Mouse (Mus musculus) CH12.LX (cell line): ENCODE measurements around the gene Epyc. TPM values are rescaled to one million over a fixed set of nuclear protein-coding genes. Genes with fewer than 3 reads are reported as not detected.

Experiments used
- DNase-seq: peaks from one replicate; pipeline ENCODE4 v3.0.0-alpha.2; 2013; ENCODE audit errors: extremely low read depth
- H3K27ac ChIP-seq: 2 replicates; pipeline ENCODE4 v1.5.1; 2012; ENCODE audit warnings: low read depth, mild to moderate bottlenecking, control low read depth, moderate library complexity; ENCODE audit not compliant: insufficient read depth
- H3K27me3 ChIP-seq: replicated peaks from 2 replicates; pipeline ENCODE3; 2012; ENCODE audit warnings: inconsistent platforms
- H3K36me3 ChIP-seq, 2 experiments: replicated peaks in 1 of 2; 2 replicates each; pipeline versions ENCODE3 to v1.6.1; 2012; ENCODE audit warnings: inconsistent platforms in 1 of 2, low read length in 1 of 2, mild to moderate bottlenecking in 1 of 2, mixed read lengths in 1 of 2, moderate library complexity in 1 of 2; ENCODE audit not compliant: control insufficient read depth in 1 of 2, insufficient read depth in 1 of 2
- H3K4me1 ChIP-seq, 2 experiments: 2 replicates each; pipeline ENCODE4 v1.6.1; 2012; ENCODE audit warnings: inconsistent platforms in 1 of 2, moderate library complexity in 1 of 2; ENCODE audit not compliant: insufficient read depth in 2 of 2, control insufficient read depth in 1 of 2
- H3K4me2 ChIP-seq: 2 replicates; pipeline ENCODE4 v1.6.1; 2012; ENCODE audit warnings: low read depth, mild to moderate bottlenecking, control low read depth; ENCODE audit not compliant: poor library complexity, insufficient read depth, severe bottlenecking
- H3K4me3 ChIP-seq, 3 experiments: fragments of 150-350 bp in 1 of 3; sonication (generic) in 1 of 3; replicated peaks in 1 of 3; 2 replicates each; pipeline versions ENCODE3 to v1.5.1; 2011 to 2012; ENCODE audit warnings: low read depth in 2 of 3, low read length in 2 of 3, mild to moderate bottlenecking in 2 of 3, moderate library complexity in 2 of 3, control low read depth in 1 of 3, improper control_type of control experiment in 1 of 3, inconsistent platforms in 1 of 3, mixed read lengths in 1 of 3; ENCODE audit not compliant: poor library complexity in 1 of 3
- H3K79me2 ChIP-seq: replicated peaks from 2 replicates; pipeline ENCODE4 v1.6.1; 2012; ENCODE audit warnings: mild to moderate bottlenecking, moderate library complexity; ENCODE audit not compliant: control insufficient read depth, poor library complexity, insufficient read depth, severe bottlenecking; ENCODE audit errors: extremely low read depth
- H3K9ac ChIP-seq: 2 replicates; pipeline ENCODE4 v1.6.1; 2012; ENCODE audit warnings: low read depth, mild to moderate bottlenecking, control low read depth, moderate library complexity; ENCODE audit not compliant: insufficient read depth
- H3K9me3 ChIP-seq: replicated peaks from 2 replicates; pipeline ENCODE3; 2012; ENCODE audit warnings: low read length, inconsistent platforms, mixed read lengths
- BHLHE40 ChIP-seq: IDR thresholded peaks from 2 replicates; pipeline ENCODE4 v1.6.1; 2011; ENCODE audit warnings: mild to moderate bottlenecking, low read depth, low read length, improper control_type of control experiment
- CHD2 ChIP-seq: IDR thresholded peaks from 2 replicates; pipeline ENCODE4 v1.6.1; 2011; ENCODE audit warnings: low read length, improper control_type of control experiment
- GABPA ChIP-seq: IDR thresholded peaks from 2 replicates; pipeline ENCODE4 v1.6.1; 2012; ENCODE audit warnings: low read depth, low read length, improper control_type of control experiment, inconsistent platforms; ENCODE audit not compliant: insufficient replicate concordance
- HCFC1 ChIP-seq: IDR thresholded peaks from 2 replicates; pipeline ENCODE4 v1.6.1; 2012; ENCODE audit warnings: low read depth, mild to moderate bottlenecking, inconsistent platforms, low read length, improper control_type of control experiment
- IRF4 ChIP-seq: IDR thresholded peaks from 2 replicates; pipeline ENCODE4 v1.6.1; 2014; ENCODE audit warnings: low read depth, mild to moderate bottlenecking, inconsistent platforms, low read length, improper control_type of control experiment
- JUN ChIP-seq: IDR thresholded peaks from 2 replicates; pipeline ENCODE4 v1.6.1; 2011; ENCODE audit warnings: low read depth, mild to moderate bottlenecking, low read length, improper control_type of control experiment, moderate library complexity; ENCODE audit not compliant: insufficient read depth
- JUND ChIP-seq: conservative IDR thresholded peaks from 2 replicates; pipeline ENCODE4 v1.6.1; 2011; ENCODE audit warnings: low read depth, low read length, improper control_type of control experiment
- KAT2A ChIP-seq: IDR thresholded peaks from 2 replicates; pipeline ENCODE4 v1.6.1; 2012; ENCODE audit warnings: low read length, improper control_type of control experiment, inconsistent platforms; ENCODE audit not compliant: insufficient replicate concordance
- MAFK ChIP-seq: IDR thresholded peaks from 2 replicates; pipeline ENCODE4 v1.6.1; 2011; ENCODE audit warnings: low read length, improper control_type of control experiment; ENCODE audit not compliant: insufficient replicate concordance
- MAX ChIP-seq: IDR thresholded peaks from 2 replicates; pipeline ENCODE4 v1.6.1; 2011; ENCODE audit warnings: low read length, improper control_type of control experiment
- MEF2A ChIP-seq: IDR thresholded peaks from 2 replicates; pipeline ENCODE4 v1.6.1; 2014; ENCODE audit warnings: low read depth, mild to moderate bottlenecking, inconsistent platforms, low read length, improper control_type of control experiment, borderline replicate concordance
- MXI1 ChIP-seq: IDR thresholded peaks from 2 replicates; pipeline ENCODE4 v1.6.1; 2011; ENCODE audit warnings: mild to moderate bottlenecking, low read depth, low read length, improper control_type of control experiment
- NELFE ChIP-seq: IDR thresholded peaks from 2 replicates; pipeline ENCODE4 v1.6.1; 2011; ENCODE audit warnings: low read depth, low read length, improper control_type of control experiment
- POLR2AphosphoS2 ChIP-seq: IDR thresholded peaks from 2 replicates; pipeline ENCODE4 v1.6.1; 2011; ENCODE audit warnings: low read depth, low read length, improper control_type of control experiment
- RAD21 ChIP-seq: IDR thresholded peaks from 2 replicates; pipeline ENCODE4 v1.6.1; 2011; ENCODE audit warnings: low read depth, mild to moderate bottlenecking, low read length, improper control_type of control experiment, moderate library complexity
- RCOR1 ChIP-seq: conservative IDR thresholded peaks from 2 replicates; pipeline ENCODE4 v1.6.1; 2012; ENCODE audit warnings: low read depth, mild to moderate bottlenecking, inconsistent platforms, low read length, improper control_type of control experiment
- SIN3A ChIP-seq: IDR thresholded peaks from 2 replicates; pipeline ENCODE4 v1.6.1; 2012; ENCODE audit warnings: low read length, improper control_type of control experiment, inconsistent platforms
- SMC3 ChIP-seq: IDR thresholded peaks from 2 replicates; pipeline ENCODE4 v1.6.1; 2011; ENCODE audit warnings: low read depth, low read length, improper control_type of control experiment
- TBP ChIP-seq: conservative IDR thresholded peaks from 2 replicates; pipeline ENCODE4 v1.6.1; 2011; ENCODE audit warnings: low read depth, low read length, improper control_type of control experiment
- USF1 ChIP-seq: IDR thresholded peaks from 2 replicates; pipeline ENCODE4 v1.6.1; 2014; ENCODE audit warnings: low read depth, mild to moderate bottlenecking, inconsistent platforms, low read length, improper control_type of control experiment
- ZC3H11A ChIP-seq: IDR thresholded peaks from 2 replicates; pipeline ENCODE4 v1.6.1; 2012; ENCODE audit warnings: low read depth, mild to moderate bottlenecking, inconsistent platforms, low read length, improper control_type of control experiment
- ZMIZ1 ChIP-seq: IDR thresholded peaks from 2 replicates; pipeline ENCODE4 v1.6.1; 2012; ENCODE audit warnings: low read depth, mild to moderate bottlenecking, inconsistent platforms, low read length, improper control_type of control experiment
- ZNF384 ChIP-seq: IDR thresholded peaks from 2 replicates; pipeline ENCODE4 v1.6.1; 2012; ENCODE audit warnings: low read depth, low read length, improper control_type of control experiment, inconsistent platforms
- dilution Hi-C: fragments of 300-500 bp; cut with MboI; formaldehyde crosslinking; loops from 2 replicates; pipeline ENCODE4 v1.14.3; 2020; ENCODE audit warnings: low sequenced_read_pairs; ENCODE audit not compliant: extremely low pct_unique_long_range_greater_than_20kb, extremely low pct_ligation_motif_present
- in situ Hi-C: fragments of 300-500 bp; cut with MboI; formaldehyde crosslinking; loops from 3 replicates; pipeline ENCODE4 v1.14.3; 2019; ENCODE audit warnings: low sequenced_read_pairs, low pct_ligation_motif_present, low pct_unique_long_range_greater_than_20kb, mixed read lengths
- polyA plus RNA-seq: library from polyadenylated mRNA; unstranded; fragments of >175 nt; gene quantifications from 2 replicates; pipeline ENCODE4 v1.2.1, GENCODE M21; 2012; ENCODE audit warnings: low read depth; ENCODE audit not compliant: insufficient read length
- total RNA-seq, 2 experiments: library from RNA; depleted of rRNA; stranded (reverse); fragments of 300-350 nt in 1 of 2; fragments of >200 nt in 1 of 2; gene quantifications; 2 replicates each; pipeline ENCODE4 v1.2.3; 2012 to 2014

Gene Epyc
- total RNA-seq (2012; rRNA removed) (not detected in 2 replicates), total RNA-seq (2014; rRNA removed) (not detected in 2 replicates), polyA plus RNA-seq (not detected in 2 replicates)

DNA sequence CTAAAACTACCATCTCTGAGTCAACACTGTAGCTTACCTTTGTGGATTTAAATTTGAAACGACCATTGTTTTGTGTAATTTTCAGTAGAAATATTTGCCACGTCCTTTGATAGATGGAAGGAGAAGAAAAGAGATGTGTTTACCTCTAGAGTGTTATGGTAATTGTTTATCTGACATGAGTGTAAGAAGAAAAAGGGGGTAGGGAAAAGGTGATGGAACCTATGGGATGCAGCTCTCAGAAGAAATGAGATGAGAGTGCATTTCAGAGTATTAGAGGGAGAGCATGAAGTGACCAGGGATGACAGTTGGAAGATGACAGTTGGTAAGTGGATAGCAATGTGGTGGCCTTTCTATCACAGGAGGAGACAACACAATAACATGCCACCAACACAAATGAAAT, at the start of gene Epyc:
Gene Epyc (plus strand): TSS at position 301 of the 400 bp plus-strand sequence.
- Histone ChIP-seq H3K4me2 (no peak within 1 kb of the TSS), H3K4me1 (no peaks in the 10 kb centered on the region), H3K9ac (no peak within 1 kb of the TSS), H3K9me3 (no peaks in the 10 kb centered on the region), H3K4me3 (no peak within 1 kb of the TSS), H3K79me2 (no peaks in the 10 kb centered on the region), H3K36me3 (no peaks in the 10 kb centered on the region), H3K27me3 (no peaks in the 10 kb centered on the region), H3K27ac (no peak within 1 kb of the TSS)
- in situ Hi-C loops, result no loop called here
- no peak for DNase-seq
- dilution Hi-C loops, result no loop called here
- no peak for TF ChIP-seq TBP
- no peak for TF ChIP-seq SMC3
- TF ChIP-seq MXI1, result no peak
- no peak for TF ChIP-seq CHD2
- no peak for TF ChIP-seq BHLHE40
- TF ChIP-seq MEF2A, result no peak
- TF ChIP-seq ZNF384, result no peak
- no peak for TF ChIP-seq KAT2A
- TF ChIP-seq MAX, result no peak
- no peak for TF ChIP-seq POLR2AphosphoS2
- TF ChIP-seq IRF4, result no peak
- no peak for TF ChIP-seq RAD21
- no peak for TF ChIP-seq NELFE
- TF ChIP-seq ZMIZ1, result no peak
- no peak for TF ChIP-seq HCFC1

DNA sequence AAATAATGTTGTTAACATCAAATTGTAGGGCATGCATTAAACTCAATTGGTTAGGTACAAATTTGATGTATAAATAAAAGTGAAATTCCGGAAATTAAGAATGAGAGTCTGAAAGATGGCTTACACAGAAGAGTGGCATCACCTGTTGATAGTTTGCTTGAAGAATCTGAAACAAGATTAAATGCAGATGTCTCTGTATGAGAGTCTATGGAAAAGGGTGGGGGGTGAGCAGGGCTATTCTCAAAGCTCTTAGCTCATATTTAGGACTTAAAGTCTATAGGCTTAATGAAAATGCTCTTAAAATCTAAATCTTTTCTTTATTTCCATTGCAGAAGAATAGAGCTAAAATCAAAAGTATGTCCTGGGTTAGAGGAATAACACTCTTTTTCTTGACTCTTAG, 48.2 kb upstream of the Epyc start:
- H3K9me3 ChIP-seq, result no peaks in the 10 kb centered on the region
- H3K79me2 ChIP-seq, result no peaks in the 10 kb centered on the region
- no peak overlapping the region for H3K4me2 ChIP-seq
- H3K27me3 ChIP-seq, result no peaks in the 10 kb centered on the region
- no peak overlapping the region for H3K4me3 ChIP-seq
- dilution Hi-C loops, result no loop called here
- in situ Hi-C loops, result no loop called here
- no peak for DNase-seq
- no peaks in the 10 kb centered on the region for H3K36me3 ChIP-seq
- H3K9ac ChIP-seq, result no peak overlapping the region
- H3K27ac ChIP-seq, result no peak overlapping the region
- H3K4me1 ChIP-seq, result no peaks in the 10 kb centered on the region
- no peak for TF ChIP-seq POLR2AphosphoS2
- no peak for TF ChIP-seq JUN
- TF ChIP-seq ZNF384, result no peak
- no peak for TF ChIP-seq HCFC1
- no peak for TF ChIP-seq GABPA
- TF ChIP-seq CHD2, result no peak
- TF ChIP-seq JUND, result no peak
- TF ChIP-seq MAFK, result no peak
- no peak for TF ChIP-seq ZC3H11A
- no peak for TF ChIP-seq SIN3A
- no peak for TF ChIP-seq USF1
- no peak for TF ChIP-seq RCOR1
- TF ChIP-seq, all 38 proteins: peak for 0
